Mouse (Mus musculus) left cerebral cortex, adult 8-10 months (tissue): Measurements from ENCODE around the gene Adamts20. TPM values are rescaled to one million over a fixed set of nuclear protein-coding genes. Genes with fewer than 3 reads are reported as not detected.
"Not testable (repeated sequence)": the region's sequence is repeated elsewhere in the genome, so short reads cannot be mapped to it uniquely, and the experiment has no call there.

ENCODE experiments used
- DNase-seq, 2 experiments: peaks; one replicate each; pipeline ENCODE4 v3.0.0; 2022; ENCODE audit warnings: low spot score in 2 of 2
- total RNA-seq, 4 experiments: library from RNA; stranded (reverse); gene quantifications; 2 replicates each; pipeline ENCODE4 v1.2.4; 2022

Gene Adamts20
- total RNA-seq = 1 to 10 TPM; 7.3 to 9.5 (median 8.8) TPM

DNA sequence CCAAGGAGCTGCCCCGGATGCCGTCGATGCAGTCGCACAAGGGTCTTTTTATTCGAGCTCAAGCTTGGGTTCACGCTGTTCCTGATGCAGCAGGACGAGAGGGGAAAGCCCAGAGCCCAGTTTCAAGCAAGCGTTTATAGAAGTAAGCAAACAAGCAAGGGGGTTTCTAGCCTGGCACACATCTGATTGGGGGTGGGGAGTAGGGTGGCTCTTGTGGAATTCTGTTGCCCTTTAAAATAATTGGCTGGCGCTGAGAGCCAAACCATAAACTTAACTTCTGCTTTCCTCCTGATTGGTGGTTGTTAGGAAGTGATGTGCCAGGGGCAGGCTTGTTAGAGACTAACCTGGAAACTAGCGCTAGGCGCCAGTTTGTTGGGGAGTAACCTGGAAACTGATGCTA lies at the start of gene Adamts20:
TSS of gene Adamts20 (minus strand) at position 101 of the 400 bp plus-strand sequence.
- no peak for DNase-seq

DNA sequence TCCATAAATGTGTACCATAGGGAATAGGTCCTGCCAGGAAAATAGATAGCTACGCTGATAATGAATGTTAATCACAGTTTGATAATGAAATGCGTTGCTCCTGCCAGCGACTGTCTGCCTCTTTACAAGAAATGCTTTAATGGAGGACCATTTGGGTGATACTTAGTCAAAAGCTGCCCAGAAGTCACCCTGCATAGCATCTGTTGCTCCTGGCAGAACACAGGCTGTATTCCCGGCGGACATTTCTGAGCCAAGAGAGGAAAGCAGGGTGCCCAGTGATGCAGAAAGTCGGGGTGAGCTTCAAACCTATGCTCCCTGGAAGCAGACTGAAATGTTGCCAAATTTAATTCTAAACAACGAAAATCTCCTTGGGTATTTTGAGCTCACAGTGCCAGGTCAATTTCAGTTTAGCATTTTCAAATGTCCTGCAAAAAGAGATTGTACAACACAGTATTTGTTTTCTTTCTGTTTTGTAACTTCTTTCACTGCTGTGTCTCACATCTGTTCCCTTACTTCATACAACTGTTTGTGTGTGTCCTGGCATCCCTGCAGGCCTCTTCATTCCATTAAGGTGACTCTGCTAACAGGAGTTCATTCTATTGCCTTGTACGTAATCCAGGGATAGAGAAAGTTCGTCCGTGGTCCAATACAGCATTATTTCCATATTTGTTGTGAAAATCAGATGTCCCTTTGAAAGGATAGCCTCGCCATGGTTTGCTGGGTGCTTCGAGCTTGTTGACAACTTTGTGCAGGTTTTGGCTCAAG lies 38.4 kb upstream of the Adamts20 start:
- no peak for DNase-seq

DNA sequence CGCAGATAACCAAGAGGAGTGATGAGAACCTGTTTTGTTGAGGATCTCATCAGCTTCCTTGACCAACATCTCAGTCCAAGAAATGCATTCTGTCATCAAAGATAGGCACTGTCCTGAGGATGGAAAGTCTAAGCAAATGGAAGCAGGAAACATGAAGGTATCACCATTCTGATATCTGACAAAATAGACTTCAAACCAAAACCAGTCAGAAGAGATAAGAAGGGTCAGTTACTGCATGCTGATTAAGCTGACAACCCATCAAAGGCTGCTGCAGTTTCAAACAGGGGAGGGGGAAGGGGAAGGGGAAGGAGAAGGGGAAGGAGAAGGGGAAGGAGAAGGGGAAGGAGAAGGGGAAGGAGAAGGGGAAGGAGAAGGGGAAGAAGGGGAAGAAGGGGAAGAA lies 34.0 kb upstream of the Adamts20 start:
- no peak for DNase-seq

- DNase-seq = no peak
Measured at GRCm38 (mm10) chr15:94495936-94496335, 30.7 kb upstream of the Adamts20 start.

GRCm38 (mm10) chr15:94494445-94494844 lies 29.2 kb upstream of the Adamts20 start:
- DNase-seq = no peak

DNA sequence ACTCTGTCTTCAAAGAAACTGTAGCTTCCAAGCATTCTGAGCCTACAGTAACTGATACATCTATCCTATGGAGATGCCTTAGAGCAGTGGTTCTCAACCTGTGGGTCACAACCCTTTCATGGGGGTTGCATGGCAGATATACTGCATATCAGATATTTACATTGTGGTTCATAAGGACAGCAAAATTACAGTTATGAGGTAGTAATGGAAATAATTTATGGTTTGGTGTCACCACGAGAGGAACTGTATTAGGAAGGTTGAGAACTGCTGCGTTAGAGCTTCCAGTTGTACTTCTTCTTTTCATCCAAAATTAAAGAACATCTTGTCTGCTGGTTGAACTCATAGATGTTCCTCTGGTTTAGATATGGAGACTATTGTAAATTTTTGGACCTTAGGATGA lies 24.2 kb upstream of the Adamts20 start:
- no peak for DNase-seq

DNA sequence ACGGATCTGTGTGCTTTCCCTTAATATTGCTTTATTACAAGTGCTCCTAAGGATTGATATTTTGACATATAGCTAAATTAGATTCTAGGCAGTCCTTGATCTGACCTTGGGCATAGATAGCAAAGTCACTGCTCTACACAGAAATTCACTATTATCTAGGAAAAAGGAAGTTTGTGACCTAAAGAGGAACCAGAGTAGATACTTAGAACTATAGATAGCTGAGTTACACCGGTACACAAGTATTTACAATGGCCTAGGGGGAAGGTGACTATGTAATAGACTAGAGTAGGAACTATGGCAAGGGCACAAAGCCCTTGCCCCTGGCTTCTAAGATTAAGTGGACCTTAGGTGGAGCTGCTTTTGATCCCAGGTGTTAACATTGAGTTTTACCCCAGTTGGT lies 22.8 kb upstream of the Adamts20 start:
- DNase-seq = not testable (repeated sequence)

DNA sequence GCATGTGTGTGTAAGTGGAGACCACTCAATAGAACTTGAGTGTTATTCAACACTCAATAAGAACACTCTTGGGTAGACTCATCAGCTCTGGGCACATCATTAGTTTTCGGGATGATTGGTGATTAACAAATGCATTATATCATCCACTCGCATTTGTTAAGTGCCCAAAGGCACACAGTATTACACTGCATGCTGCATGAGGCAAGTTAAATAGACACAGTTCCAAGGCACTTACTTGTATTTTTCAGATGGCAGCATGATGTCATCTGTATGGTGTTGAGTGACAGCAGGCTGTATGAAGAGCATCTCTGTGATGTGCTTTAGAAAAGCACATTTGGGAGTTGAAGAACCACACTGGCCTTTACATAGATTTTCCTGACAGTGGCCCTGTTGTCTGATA lies 17.3 kb upstream of the Adamts20 start:
- DNase-seq = no peak

DNA sequence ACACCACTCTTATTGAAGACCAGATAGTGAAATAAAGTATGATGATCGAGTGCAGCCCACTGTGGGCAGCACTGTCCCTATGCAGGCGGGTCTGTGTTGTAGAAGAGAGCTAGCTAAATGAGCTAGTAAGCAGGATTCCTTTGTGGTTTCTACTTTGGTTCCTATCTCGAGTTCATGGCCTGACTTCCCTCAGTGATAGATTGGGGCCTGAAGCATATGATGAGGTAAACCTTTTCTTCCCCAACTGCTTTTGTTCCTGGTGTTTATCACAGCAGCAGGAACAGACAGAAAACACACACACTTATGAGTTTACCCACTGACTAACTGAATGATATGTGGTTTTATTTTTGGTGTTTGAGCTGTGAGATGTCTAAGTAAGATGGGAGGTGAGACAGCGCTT lies 15.6 kb upstream of the Adamts20 start:
- DNase-seq = no peak

GRCm38 (mm10) chr15:94480248-94480647 lies 15.0 kb upstream of the Adamts20 start:
- no peak for DNase-seq

DNA sequence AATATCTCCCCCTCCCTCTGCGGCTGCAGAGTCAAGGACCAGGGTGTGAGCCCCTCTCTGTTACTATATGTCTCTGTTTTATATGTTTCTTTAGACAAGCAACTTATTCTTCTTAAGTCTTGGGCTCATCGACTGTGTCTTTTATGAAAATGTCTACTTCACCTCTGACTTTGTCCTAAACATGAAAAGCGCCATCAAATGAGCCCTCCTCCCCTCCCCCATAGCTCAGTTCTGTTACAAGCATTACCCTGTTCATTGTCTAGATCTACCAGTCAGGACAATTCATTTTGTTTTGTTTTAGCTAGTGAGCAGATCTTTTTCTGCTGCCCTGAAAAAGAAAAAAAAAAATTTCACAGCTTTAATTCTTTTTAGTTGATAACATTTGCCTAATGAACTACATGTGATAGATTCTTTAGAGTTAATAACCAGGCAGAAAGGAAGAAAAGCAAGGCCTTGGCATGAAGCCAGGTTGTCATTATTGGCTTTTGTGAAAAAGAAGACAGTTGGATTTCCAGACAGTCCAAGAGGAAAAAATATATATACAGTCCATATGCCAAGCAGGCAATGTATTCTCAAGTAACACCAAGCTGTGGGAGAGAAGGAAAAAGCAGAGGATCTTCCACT lies 14.4 kb upstream of the Adamts20 start:
- no peak for DNase-seq

GRCm38 (mm10) chr15:94478706-94479105 lies 13.5 kb upstream of the Adamts20 start:
- DNase-seq = no peak

DNA sequence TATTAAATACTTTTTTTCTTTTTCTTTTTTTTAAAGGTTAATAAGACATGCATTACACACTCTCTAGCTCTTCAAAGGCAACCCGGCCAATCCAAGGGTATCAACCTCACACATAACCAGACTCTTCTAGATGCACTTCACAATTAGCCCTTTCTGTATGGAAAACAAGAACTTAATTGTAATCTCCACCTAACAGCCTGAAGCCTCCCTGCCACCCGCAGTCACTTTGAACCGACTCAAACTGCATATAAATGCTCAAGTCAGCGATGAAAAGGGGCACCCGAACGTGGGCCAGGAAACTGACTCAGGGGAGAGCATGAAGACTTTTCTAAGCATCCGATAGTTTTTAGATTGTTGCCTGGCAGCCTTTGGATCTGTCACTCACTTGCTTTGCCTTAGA lies 12.1 kb upstream of the Adamts20 start:
- DNase-seq = no peak

- DNase-seq = no peak
Measured at GRCm38 (mm10) chr15:94475975-94476374, 10.8 kb upstream of the Adamts20 start.

DNA sequence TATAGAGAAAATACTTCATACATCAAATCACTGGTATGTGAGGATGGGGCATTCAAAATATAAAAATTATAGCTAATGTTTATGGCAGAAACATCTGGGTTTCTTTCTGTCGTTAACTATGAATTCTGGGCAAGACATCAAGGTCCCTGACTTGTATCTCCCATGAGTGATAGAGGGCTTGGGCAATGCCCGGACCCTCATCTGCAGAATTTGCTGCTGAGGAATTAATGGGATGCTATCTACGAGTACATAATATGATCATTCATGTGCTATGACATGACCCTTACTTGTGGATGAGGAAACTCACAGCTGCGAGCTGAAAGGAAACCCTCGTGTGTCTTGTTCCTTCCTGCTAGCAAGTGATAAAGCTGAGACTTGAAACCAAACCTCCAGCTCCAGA lies 5.1 kb upstream of the Adamts20 start:
- no peak for DNase-seq

GRCm38 (mm10) chr15:94464881-94465280 lies 337 bp downstream of the Adamts20 start:
- DNase-seq = no peak

DNA sequence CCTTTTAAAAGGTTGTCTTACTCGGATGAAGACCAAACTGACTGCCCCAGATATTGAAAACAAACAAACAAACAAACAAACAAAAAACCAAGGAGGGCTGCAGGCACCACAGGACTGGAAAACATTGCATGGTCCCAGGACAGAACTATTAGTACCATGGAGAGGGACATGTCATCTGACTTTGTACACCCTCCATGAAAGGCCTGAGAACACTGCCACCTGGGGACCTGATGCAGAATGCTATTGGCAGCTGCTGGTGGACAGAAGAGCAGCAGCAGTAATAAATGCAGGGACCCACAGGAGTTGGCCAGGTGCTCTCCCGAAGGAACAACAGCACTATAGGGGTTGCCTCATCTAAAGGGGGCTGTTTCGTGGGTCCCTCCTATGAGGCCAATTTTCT lies 2.0 kb downstream of the Adamts20 start:
- DNase-seq = no peak

GRCm38 (mm10) chr15:94462206-94462605 lies 3.0 kb downstream of the Adamts20 start:
- no peak for DNase-seq

DNA sequence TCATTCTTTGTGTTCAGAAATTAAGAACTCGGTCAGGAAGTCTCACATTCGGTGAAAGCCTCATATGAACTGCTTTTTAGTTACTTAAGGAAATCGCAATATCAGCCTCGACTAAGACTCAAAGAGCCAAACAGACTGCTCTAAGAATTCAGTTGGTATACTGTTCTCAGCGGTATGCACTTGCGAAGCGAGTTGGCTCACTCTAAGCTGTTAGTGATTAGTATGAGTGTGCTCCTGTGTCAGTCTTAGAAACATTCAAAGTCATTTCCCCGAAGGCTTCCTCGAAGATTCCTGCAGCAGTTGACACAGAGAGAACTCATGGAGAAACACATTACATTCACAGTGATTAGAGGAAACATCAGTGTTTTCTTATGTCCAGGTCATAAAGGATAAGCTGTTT lies 4.1 kb downstream of the Adamts20 start:
- no peak for DNase-seq

GRCm38 (mm10) chr15:94457636-94458390 lies 7.4 kb downstream of the Adamts20 start:
- DNase-seq = no peak

- no peak for DNase-seq
Measured at GRCm38 (mm10) chr15:94452848-94453247, 12.4 kb downstream of the Adamts20 start.

DNA sequence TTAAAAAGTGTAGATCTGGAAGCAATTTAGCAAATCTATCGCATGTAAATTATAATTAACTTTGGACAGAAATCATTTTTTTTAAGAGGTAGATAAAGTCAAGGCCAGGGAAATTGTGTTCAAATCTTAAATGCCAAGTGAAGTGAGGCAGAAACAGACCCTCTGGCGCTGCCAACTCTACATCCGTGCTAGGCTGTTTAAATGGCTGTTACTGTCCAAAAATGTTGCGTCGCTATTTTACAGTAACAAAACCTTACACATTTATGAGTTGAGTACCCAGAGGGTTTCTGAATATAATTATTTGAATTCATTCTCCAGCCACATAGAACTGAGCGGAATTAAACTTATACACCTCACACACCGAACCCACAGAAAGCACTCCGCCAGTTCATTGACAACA lies 13.6 kb downstream of the Adamts20 start:
- DNase-seq = no peak
